Mouse (Mus musculus) neural tube, embryonic 15.5 days (tissue): Measurements from ENCODE around the gene Chst12. TPM values are rescaled to one million over a fixed set of nuclear protein-coding genes. Genes with fewer than 3 reads are reported as not detected.
A peak's percentile ranks its signal among the peaks of the same experiment; 100 is the strongest.
"Not testable (repeated sequence)": the region's sequence is repeated elsewhere in the genome, so short reads cannot be mapped to it uniquely, and the experiment has no call there.

Experiments used
- ATAC-seq: fragments of 200-750 bp; cut with Nextera tagmentation; 2 replicates; pipeline ENCODE4 v1.8.0; 2017; ENCODE audit warnings: mild to moderate bottlenecking, moderate TSS enrichment, moderate library complexity; ENCODE audit not compliant: low FRiP score
- H3K27ac ChIP-seq: fragments of 300-500 bp; sonication (generic); replicated peaks from 2 replicates; pipeline ENCODE4 v1.5.1; 2015; ENCODE audit warnings: mild to moderate bottlenecking, inconsistent platforms
- H3K27me3 ChIP-seq: fragments of 300-500 bp; sonication (generic); replicated peaks from 2 replicates; pipeline ENCODE4 v1.6.1; 2015; ENCODE audit warnings: inconsistent platforms
- H3K36me3 ChIP-seq: fragments of 300-500 bp; sonication (generic); 2 replicates; pipeline ENCODE4 v1.6.1; 2015; ENCODE audit warnings: inconsistent platforms
- H3K4me1 ChIP-seq: fragments of 300-500 bp; sonication (generic); 2 replicates; pipeline ENCODE4 v1.6.1; 2015; ENCODE audit warnings: inconsistent platforms
- H3K4me2 ChIP-seq: fragments of 300-500 bp; sonication (generic); 2 replicates; pipeline ENCODE4 v1.6.1; 2015; ENCODE audit warnings: inconsistent platforms, mild to moderate bottlenecking, moderate library complexity
- H3K4me3 ChIP-seq: fragments of 300-500 bp; sonication (generic); replicated peaks from 2 replicates; pipeline ENCODE4 v1.5.1; 2015; ENCODE audit warnings: mild to moderate bottlenecking, inconsistent platforms
- H3K9ac ChIP-seq: fragments of 300-500 bp; sonication (generic); replicated peaks from 2 replicates; pipeline ENCODE4 v1.6.1; 2015; ENCODE audit warnings: mild to moderate bottlenecking, inconsistent platforms
- H3K9me3 ChIP-seq: fragments of 300-500 bp; sonication (generic); replicated peaks from 2 replicates; pipeline ENCODE4 v1.6.1; 2016; ENCODE audit warnings: inconsistent platforms
- WGBS: fragments of 180-500 bp; shearing (Covaris S2); methylation state at CpG from one replicate; pipeline ENCODE4 v1.1.7; 2015; ENCODE audit warnings: mixed read lengths; 5-methylcytosine and 5-hydroxymethylcytosine counted together
- polyA plus RNA-seq: library from polyadenylated mRNA; unstranded; fragments of >200 nt; fragmentation: Nextera tagmentation; extraction: Ambion mirVana; gene quantifications from 2 replicates; pipeline ENCODE4 v1.2.1, GENCODE M21; 2015

Gene Chst12
- polyA plus RNA-seq, 1 experiment from 2014 or later: 31.2 TPM

GRCm38 (mm10) chr5:140502925-140503324, 2.4 kb upstream of the Chst12 start:
- not testable (repeated sequence) for H3K27ac ChIP-seq, H3K36me3 ChIP-seq, H3K9me3 ChIP-seq, ATAC-seq, H3K27me3 ChIP-seq
- Histone ChIP-seq H3K4me3 (0 out of 2 replicates have a peak overlapping the region, but pooled peaks have one; percentile 9), H3K9ac (peak overlapping the region; percentile 45), H3K4me1 (peaks cover 43% of the 10 kb centered on the region), H3K4me2 (peak overlapping the region; percentile 46)
- WGBS: 3% methylated on average over 12 of the region's 12 CpGs

DNA sequence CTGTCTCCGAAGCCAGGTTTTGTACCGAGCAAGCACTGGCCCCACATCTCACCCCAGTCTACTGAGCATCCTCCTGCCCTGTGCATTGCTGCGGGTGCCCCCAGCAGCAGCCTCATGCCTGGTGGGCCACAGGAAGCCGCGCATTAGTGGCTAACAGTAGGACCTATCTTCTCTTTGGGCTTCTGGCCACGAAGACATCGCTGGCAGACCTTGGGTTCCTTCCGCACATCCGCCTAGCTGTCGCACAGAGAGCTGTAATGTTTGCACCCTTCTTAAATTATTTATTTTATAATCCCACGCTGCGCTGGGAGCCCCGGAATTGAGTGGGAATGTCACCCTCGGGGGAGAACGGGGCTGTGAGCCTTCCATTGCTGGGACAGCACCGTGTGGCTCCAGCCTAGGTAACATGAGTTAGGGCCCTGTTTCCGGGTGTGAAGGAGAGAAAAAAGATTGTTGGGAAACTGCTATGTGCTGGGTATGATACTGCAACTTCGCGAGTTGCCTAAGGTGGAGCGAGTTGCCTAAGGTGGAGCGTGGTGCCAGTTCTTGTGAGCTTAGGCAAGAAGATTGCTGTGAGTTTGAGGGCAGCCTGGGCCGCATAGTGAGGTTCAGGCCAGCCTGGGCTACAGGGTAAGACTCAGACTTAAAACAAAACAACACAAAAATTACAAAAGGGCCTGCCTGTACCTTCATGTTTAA, 895 bp downstream of the Chst12 start:
- H3K4me1 ChIP-seq: peaks cover 75% of the 10 kb centered on the region
- peak; percentile 37 for ATAC-seq
- H3K4me3 ChIP-seq: peak overlapping the region; percentile 67
- peak overlapping the region; percentile 72 for H3K9ac ChIP-seq
- H3K9me3 ChIP-seq: no peaks in the 10 kb centered on the region
- H3K27ac ChIP-seq: peak overlapping the region; percentile 84
- peak overlapping the region; percentile 71 for H3K4me2 ChIP-seq
- no peaks in the 10 kb centered on the region for H3K27me3 ChIP-seq
- H3K36me3 ChIP-seq: no peaks in the 10 kb centered on the region
- 35% methylated on average over 22 of the region's 22 CpGs for WGBS

DNA sequence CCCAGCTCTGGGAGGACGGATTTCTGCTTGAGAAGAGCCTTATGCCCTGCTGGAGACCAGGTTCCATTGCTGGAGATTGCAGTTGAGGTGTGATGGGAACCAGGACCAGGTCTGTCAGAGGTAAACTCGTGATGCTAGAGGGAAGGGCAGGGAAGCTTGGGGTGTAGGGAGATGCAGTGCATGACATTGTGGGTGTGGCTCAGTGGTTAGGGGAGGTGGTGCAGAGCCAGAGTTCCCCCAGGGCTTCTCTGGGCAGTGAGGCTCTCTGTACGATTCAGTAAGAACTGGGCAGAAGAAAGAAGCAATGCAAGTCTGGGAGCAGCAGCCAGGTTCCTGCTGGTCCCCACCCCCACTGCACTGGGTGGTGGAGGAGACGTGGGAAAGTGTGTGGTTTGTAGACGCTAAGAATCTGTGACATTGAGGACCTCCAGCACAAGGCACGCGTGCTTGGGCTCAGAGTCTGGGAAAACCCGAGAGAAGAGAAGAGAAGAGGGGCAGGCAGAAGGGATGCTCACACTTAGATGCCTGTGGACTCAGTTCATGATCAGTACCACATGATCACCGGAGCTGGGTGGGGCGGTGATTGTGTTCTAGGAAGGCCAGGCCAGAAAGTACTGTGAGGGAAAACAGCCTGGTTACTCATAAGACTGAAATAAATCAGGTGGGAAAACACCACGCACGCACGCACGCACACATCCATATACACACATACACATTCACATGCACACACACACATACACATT, 2.3 kb downstream of the Chst12 start:
- 90% methylated on average over 14 of the region's 14 CpGs for WGBS

DNA sequence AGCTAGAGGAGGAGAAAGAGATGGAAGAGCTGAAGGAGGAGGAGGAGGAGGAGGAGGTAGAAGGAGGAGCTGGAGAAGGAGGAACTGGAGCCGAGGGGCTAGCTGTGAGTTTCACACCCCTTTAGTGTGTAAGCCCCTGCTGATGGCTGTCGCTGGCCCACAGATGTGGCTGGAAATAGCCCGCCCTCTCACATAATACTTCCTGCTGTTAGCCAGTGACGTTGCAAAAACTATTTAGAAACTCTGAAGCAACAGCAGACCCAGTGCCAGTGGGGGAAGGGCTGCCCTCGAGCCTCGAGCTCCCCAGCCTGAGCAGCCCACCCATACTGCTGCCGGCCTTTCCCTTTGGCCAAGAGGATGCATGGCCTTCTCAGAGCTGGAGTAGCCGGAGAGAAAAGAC, 3.3 kb downstream of the Chst12 start:
- Histone ChIP-seq H3K36me3 (no peaks in the 10 kb centered on the region), H3K4me3 (no peak overlapping the region), H3K9ac (no peak overlapping the region), H3K4me2 (no peak overlapping the region), H3K9me3 (no peaks in the 10 kb centered on the region), H3K27me3 (no peaks in the 10 kb centered on the region), H3K27ac (no peak overlapping the region), H3K4me1 (peaks cover 64% of the 10 kb centered on the region)
- WGBS: 44% methylated on average over 8 of the region's 8 CpGs
- no peak for ATAC-seq

More for the DNA sequence above, 2.3 kb downstream of the Chst12 start:
- Histone ChIP-seq H3K36me3 (no peaks in the 10 kb centered on the region), H3K9me3 (no peaks in the 10 kb centered on the region), H3K4me3 (no peak overlapping the region), H3K4me2 (peak overlapping the region; percentile 71; the same call in 1 of the 2 replicates), H3K9ac (no peak overlapping the region), H3K27ac (no peak overlapping the region), H3K27me3 (no peaks in the 10 kb centered on the region), H3K4me1 (peaks cover 73% of the 10 kb centered on the region)
- ATAC-seq: no peak

DNA sequence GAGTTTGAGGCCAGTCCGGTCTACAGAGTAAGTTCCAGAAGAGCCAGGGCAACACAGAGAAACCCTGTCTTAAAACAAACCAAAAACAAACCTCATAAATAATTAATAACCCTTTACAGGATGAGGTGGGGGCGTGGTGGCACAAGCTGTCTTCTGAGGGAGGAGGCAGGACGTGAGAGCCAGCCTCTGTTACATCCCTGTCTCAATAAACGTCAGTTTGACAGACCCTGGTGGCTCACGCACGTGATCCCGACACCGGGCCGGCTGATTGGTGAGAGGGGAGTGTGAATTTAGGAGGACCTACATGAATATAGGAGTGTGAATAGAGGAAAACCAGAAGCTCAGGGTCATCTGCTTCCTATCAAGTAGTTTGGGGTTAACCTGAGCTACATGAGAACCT, 3.9 kb downstream of the Chst12 start:
- Histone ChIP-seq H3K9me3 (no peaks in the 10 kb centered on the region), H3K4me1 (peaks cover 70% of the 10 kb centered on the region), H3K9ac (no peak overlapping the region), H3K4me3 (no peak overlapping the region), H3K36me3 (no peaks in the 10 kb centered on the region), H3K27me3 (no peaks in the 10 kb centered on the region), H3K27ac (no peak overlapping the region), H3K4me2 (no peak overlapping the region)
- ATAC-seq: no peak
- WGBS: 42% methylated on average over 9 of the region's 9 CpGs

- Histone ChIP-seq H3K27me3 (no peaks in the 10 kb centered on the region), H3K27ac (peak overlapping the region; percentile 33), H3K4me1 (peaks cover 72% of the 10 kb centered on the region), H3K4me3 (0 out of 2 replicates have a peak overlapping the region, but pooled peaks have one; percentile 8), H3K9ac (peak overlapping the region; percentile 1; the same call in 1 of the 2 replicates), H3K36me3 (no peaks in the 10 kb centered on the region), H3K9me3 (no peaks in the 10 kb centered on the region), H3K4me2 (peak overlapping the region; percentile 43)
- 31% methylated on average over 27 of the region's 27 CpGs for WGBS
- ATAC-seq: no peak
Observed at GRCm38 (mm10) chr5:140510012-140511000, 5.0 kb downstream of the Chst12 start.

GRCm38 (mm10) chr5:140513921-140514320, 8.6 kb downstream of the Chst12 start:
- Histone ChIP-seq H3K4me1 (peaks cover 41% of the 10 kb centered on the region), H3K27ac (no peak overlapping the region; the same call in 1 of the 2 replicates), H3K4me2 (no peak overlapping the region), H3K27me3 (no peaks in the 10 kb centered on the region), H3K4me3 (no peak overlapping the region), H3K9me3 (no peaks in the 10 kb centered on the region), H3K36me3 (no peaks in the 10 kb centered on the region), H3K9ac (no peak overlapping the region)
- ATAC-seq: no peak
- 77% methylated on average over 8 of the region's 8 CpGs for WGBS

DNA sequence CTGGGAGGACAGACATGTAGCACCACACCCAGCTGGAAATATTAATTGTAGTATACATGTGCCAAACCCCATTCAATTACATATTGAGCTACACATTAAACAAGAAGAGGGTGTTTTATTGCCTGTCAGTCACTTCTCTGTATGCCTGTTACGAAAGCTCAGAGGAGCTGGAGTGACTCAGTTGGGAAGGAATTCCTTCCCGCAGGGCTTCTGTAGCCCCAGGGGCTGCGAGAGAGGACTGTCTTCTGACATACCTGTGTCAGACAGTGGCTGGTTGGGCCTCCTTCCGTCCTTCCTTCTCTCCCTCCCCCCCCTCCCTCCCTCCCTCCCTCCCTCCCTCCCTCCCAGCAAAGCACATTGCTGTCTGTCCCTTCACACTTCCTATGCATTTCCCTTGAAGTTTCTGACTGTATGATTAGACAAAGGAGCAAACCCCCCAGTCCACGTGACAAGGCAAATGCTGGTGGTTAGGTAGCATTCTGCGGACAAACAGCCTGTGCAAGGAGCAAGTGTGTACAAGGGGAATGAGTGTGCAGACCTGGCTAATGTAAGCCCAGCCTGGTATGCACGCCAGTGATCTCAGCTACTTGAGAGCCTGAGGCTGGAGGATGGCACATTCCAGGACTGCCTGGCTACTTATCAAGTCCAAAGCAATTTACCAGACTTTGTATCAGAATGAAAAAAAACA, 9.6 kb downstream of the Chst12 start:
- WGBS: 66% methylated on average over 7 of the region's 7 CpGs
- H3K4me1 ChIP-seq: peaks cover 31% of the 10 kb centered on the region
- H3K27ac ChIP-seq: 0 out of 2 replicates have a peak overlapping the region, but pooled peaks have one; percentile 9
- no peaks in the 10 kb centered on the region for H3K36me3 ChIP-seq
- H3K4me3 ChIP-seq: no peak overlapping the region
- H3K9me3 ChIP-seq: no peaks in the 10 kb centered on the region
- ATAC-seq: no peak
- no peak overlapping the region for H3K4me2 ChIP-seq
- H3K9ac ChIP-seq: no peak overlapping the region
- H3K27me3 ChIP-seq: no peaks in the 10 kb centered on the region

GRCm38 (mm10) chr5:140517159-140517920, 12.0 kb downstream of the Chst12 start:
- no peak overlapping the region for H3K4me2 ChIP-seq
- H3K27me3 ChIP-seq: no peaks in the 10 kb centered on the region
- peaks cover 16% of the 10 kb centered on the region for H3K4me1 ChIP-seq
- 90% methylated on average over 21 of the region's 21 CpGs for WGBS
- no peaks in the 10 kb centered on the region for H3K36me3 ChIP-seq
- H3K9ac ChIP-seq: no peak overlapping the region
- ATAC-seq: no peak
- H3K9me3 ChIP-seq: no peaks in the 10 kb centered on the region
- no peak overlapping the region for H3K4me3 ChIP-seq
- H3K27ac ChIP-seq: no peak overlapping the region

- no peak overlapping the region for H3K9ac ChIP-seq
- no peaks in the 10 kb centered on the region for H3K9me3 ChIP-seq
- no peak for ATAC-seq
- H3K4me1 ChIP-seq: peaks cover 16% of the 10 kb centered on the region
- no peaks in the 10 kb centered on the region for H3K27me3 ChIP-seq
- H3K4me3 ChIP-seq: no peak overlapping the region
- no peaks in the 10 kb centered on the region for H3K36me3 ChIP-seq
- H3K27ac ChIP-seq: no peak overlapping the region
- 85% methylated on average over 4 of the region's 4 CpGs for WGBS
- H3K4me2 ChIP-seq: no peak overlapping the region
Observed at GRCm38 (mm10) chr5:140517921-140518230, 12.5 kb downstream of the Chst12 start.
